In the genomic region with DNA sequence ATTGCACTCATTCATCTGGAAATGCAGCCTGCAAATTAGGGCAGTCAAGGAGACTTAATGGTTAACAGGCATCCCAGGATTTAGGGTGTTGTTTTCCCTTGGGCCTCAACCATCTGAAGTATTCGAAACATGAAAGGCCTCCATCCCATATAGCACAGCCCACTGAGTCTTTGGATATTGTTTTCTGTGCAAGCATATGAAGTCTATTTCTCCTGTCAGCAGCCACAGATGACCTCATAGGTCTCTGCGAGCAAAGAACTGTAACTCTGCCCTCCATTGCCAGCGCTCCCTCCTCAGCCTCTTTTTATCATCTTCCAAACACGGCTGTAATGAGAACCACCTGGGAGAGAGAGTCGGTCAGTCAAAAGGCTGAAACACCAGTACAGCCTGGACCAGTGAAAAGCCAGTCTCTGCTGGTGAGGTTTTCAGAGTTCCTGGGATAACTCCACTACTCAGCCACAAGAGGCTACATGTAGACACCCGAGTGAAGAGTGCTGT, we compare ENCODE assay signal across 11 mouse cellular contexts. TPM values are rescaled to one million over a fixed set of nuclear protein-coding genes. Genes with fewer than 3 reads are reported as not detected.
DNase-seq lines count a peak whose midpoint lies in the region; ATAC-seq and TF ChIP-seq lines count a peak whose summit lies in the region.
"Had no signal": no experiment of that assay in that cellular context is flagged by ENCODE, and none has a peak within 500 bp of the region (broad histone marks: within the 10 kb centered on the region; RNA-seq: fewer than 3 reads in every experiment).

No protein-coding gene starts in this region.

- in situ Hi-C loops in Patski (cut with MboI; ENCODE audit: low pct_unique_long_range_greater_than_20kb): no loop called here

- no peak overlapping the region for H3K4me3 ChIP-seq in embryonic facial prominence, embryonic 11.5 days (ENCODE audit: low read depth, low read length)
- no peak overlapping the region for H3K4me3 ChIP-seq in heart, embryonic 12.5 days
- no peak overlapping the region for H3K4me3 ChIP-seq in intestine, embryonic 15.5 days (replicated peaks)
- H3K4me3 ChIP-seq: hindbrain, embryonic 12.5 days; lung, embryonic 15.5 days had no signal

- H3K4me2 ChIP-seq in embryonic facial prominence, embryonic 11.5 days (ENCODE audit: low read depth, low read length): no peak overlapping the region
- no peak overlapping the region for H3K4me2 ChIP-seq in heart, embryonic 12.5 days
- H3K4me2 ChIP-seq in intestine, embryonic 15.5 days (replicated peaks): no peak overlapping the region
- H3K4me2 ChIP-seq: hindbrain, embryonic 12.5 days; lung, embryonic 15.5 days had no signal

- peak; percentile 42 for DNase-seq in Patski (ENCODE audit: low read depth, low spot score)
- DNase-seq in embryonic facial prominence, embryonic 11.5 days (ENCODE audit: low spot score): peak; percentile 90
- DNase-seq in kidney, postnatal 10 days: peak; percentile 13
- no peak for DNase-seq in gastrocnemius, adult 18-20 months (ENCODE audit: low spot score)
- no peak for DNase-seq in left cerebral cortex, adult 11 months (ENCODE audit: low spot score)
- DNase-seq: cerebellum, adult 11-12 months had no signal

- no peaks in the 10 kb centered on the region for H3K9me3 ChIP-seq in embryonic facial prominence, embryonic 11.5 days (replicated peaks; ENCODE audit: control insufficient read depth, low read length)
- no peaks in the 10 kb centered on the region for H3K9me3 ChIP-seq in heart, embryonic 12.5 days (replicated peaks)
- H3K9me3 ChIP-seq in intestine, embryonic 15.5 days: no peaks in the 10 kb centered on the region
- H3K9me3 ChIP-seq: hindbrain, embryonic 12.5 days; lung, embryonic 15.5 days had no signal

- no peaks in the 10 kb centered on the region for H3K36me3 ChIP-seq in embryonic facial prominence, embryonic 11.5 days (replicated peaks; ENCODE audit: control insufficient read depth, insufficient read depth, low read depth, low read length)
- H3K36me3 ChIP-seq in heart, embryonic 12.5 days: no peaks in the 10 kb centered on the region
- no peaks in the 10 kb centered on the region for H3K36me3 ChIP-seq in intestine, embryonic 15.5 days
- H3K36me3 ChIP-seq: hindbrain, embryonic 12.5 days; lung, embryonic 15.5 days had no signal

- CTCF ChIA-PET in Patski (lab: Charles Lee): no interaction called here

- POLR2A ChIA-PET in Patski (lab: Charles Lee): no interaction called here

- WGBS in embryonic facial prominence, embryonic 11.5 days: 15% methylated on average over 6 of the region's 6 CpGs
- WGBS in heart, embryonic 12.5 days: 24% methylated on average over 6 of the region's 6 CpGs
- WGBS in intestine, embryonic 15.5 days: 27% methylated on average over 6 of the region's 6 CpGs

- no peaks in the 10 kb centered on the region for H3K4me1 ChIP-seq in embryonic facial prominence, embryonic 11.5 days (ENCODE audit: control insufficient read depth, insufficient read depth, low read length)
- 0 out of 2 replicates have a peak, but pooled peaks cover 2% of the 10 kb centered on the region for H3K4me1 ChIP-seq in heart, embryonic 12.5 days (replicated peaks)
- H3K4me1 ChIP-seq in intestine, embryonic 15.5 days (replicated peaks): no peaks in the 10 kb centered on the region; the same call in 1 of the 2 replicates
- H3K4me1 ChIP-seq: hindbrain, embryonic 12.5 days; lung, embryonic 15.5 days had no signal

- peak; percentile 11 for TF ChIP-seq CTCF in Patski (IDR thresholded peaks at IDR 0.05)

- peak; percentile 89 for ATAC-seq in Patski
- ATAC-seq in embryonic facial prominence, embryonic 11.5 days (replicated peaks; ENCODE audit: insufficient number of reproducible peaks, low FRiP score, low TSS enrichment, low read depth): peak; percentile 97
- ATAC-seq in heart, embryonic 12.5 days (ENCODE audit: insufficient number of reproducible peaks, low FRiP score): peak; percentile 75
- ATAC-seq in megakaryocyte-erythroid progenitor cell, adult 5-6 weeks (replicated peaks; ENCODE audit: low FRiP score, low TSS enrichment, poor library complexity, severe bottlenecking): no peak
- ATAC-seq in intestine, embryonic 15.5 days: no peak

- no peak overlapping the region for H3K9ac ChIP-seq in embryonic facial prominence, embryonic 11.5 days (replicated peaks; ENCODE audit: low read length)
- H3K9ac ChIP-seq in heart, embryonic 12.5 days: no peak overlapping the region
- no peak overlapping the region for H3K9ac ChIP-seq in intestine, embryonic 15.5 days
- H3K9ac ChIP-seq: hindbrain, embryonic 12.5 days; lung, embryonic 15.5 days had no signal

- H3K27me3 ChIP-seq in Patski: no peaks in the 10 kb centered on the region
- H3K27me3 ChIP-seq in embryonic facial prominence, embryonic 11.5 days (ENCODE audit: control insufficient read depth, insufficient read depth, low read length): no peaks in the 10 kb centered on the region
- H3K27me3 ChIP-seq in heart, embryonic 12.5 days (replicated peaks): no peaks in the 10 kb centered on the region
- no peaks in the 10 kb centered on the region for H3K27me3 ChIP-seq in intestine, embryonic 15.5 days (replicated peaks)
- H3K27me3 ChIP-seq: hindbrain, embryonic 12.5 days; lung, embryonic 15.5 days had no signal

- 0 out of 2 replicates have a peak overlapping the region, but pooled peaks have one; percentile 56 for H3K27ac ChIP-seq in embryonic facial prominence, embryonic 11.5 days (replicated peaks; ENCODE audit: low read depth, low read length)
- peak overlapping the region; percentile 36; the same call in 1 of the 2 replicates for H3K27ac ChIP-seq in heart, embryonic 12.5 days (ENCODE audit: poor library complexity, severe bottlenecking)
- no peak overlapping the region for H3K27ac ChIP-seq in intestine, embryonic 15.5 days
- H3K27ac ChIP-seq: hindbrain, embryonic 12.5 days; lung, embryonic 15.5 days had no signal

RNA-seq across cellular contexts. Expression of a gene that starts 34.5 kb away (rescaled TPM):
- 0.46 TPM for polyA plus RNA-seq in Patski (2021)
- 0.11 TPM in 1 of 2 replicates, not detected in the other for polyA plus RNA-seq in embryonic facial prominence, embryonic 11.5 days (2014; fragmentation: Nextera tagmentation; extraction: Ambion mirVana)
- polyA plus RNA-seq in heart, embryonic 12.5 days (2016; fragmentation: Nextera tagmentation; extraction: Ambion mirVana): not detected in 2 replicates
- total RNA-seq in megakaryocyte-erythroid progenitor cell, adult 5-6 weeks (2014; fragmentation: Nextera tagmentation): not detected in 2 replicates
- total RNA-seq in megakaryocyte-erythroid progenitor cell, adult 5-6 weeks (2017): not detected in 2 replicates
- polyA plus RNA-seq in intestine, embryonic 15.5 days (2015; fragmentation: Nextera tagmentation; extraction: Ambion mirVana): not detected in 2 replicates
- not detected for total RNA-seq in gastrocnemius, adult 18-20 months (2021)
- polyA plus RNA-seq: hindbrain, embryonic 12.5 days; lung, embryonic 15.5 days had no signal

Comparison
In these comparisons a context has a peak if more than half of its experiments do, and no peak if none do; other contexts are left out.
1. ATAC-seq: peak in Patski (single experiment), embryonic facial prominence, embryonic 11.5 days (single experiment) and heart, embryonic 12.5 days (single experiment); none in megakaryocyte-erythroid progenitor cell, adult 5-6 weeks (single experiment) and intestine, embryonic 15.5 days (single experiment).
2. DNase-seq: peak in Patski (single experiment), embryonic facial prominence, embryonic 11.5 days (single experiment) and kidney, postnatal 10 days (single experiment); none in gastrocnemius, adult 18-20 months (single experiment) and left cerebral cortex, adult 11 months (single experiment).